Mouse (Mus musculus) frontal cortex, postnatal 14 days (tissue): ENCODE data around the gene Zfhx3.
"Not testable (repeated sequence)": the region's sequence is repeated elsewhere in the genome, so short reads cannot be mapped to it uniquely, and the experiment has no call there.

ENCODE experiments used
- DNase-seq, 2 experiments: peaks; one replicate each; pipeline ENCODE4 v3.0.0; 2022; ENCODE audit warnings: low spot score in 2 of 2

The Zfhx3 gene

DNA sequence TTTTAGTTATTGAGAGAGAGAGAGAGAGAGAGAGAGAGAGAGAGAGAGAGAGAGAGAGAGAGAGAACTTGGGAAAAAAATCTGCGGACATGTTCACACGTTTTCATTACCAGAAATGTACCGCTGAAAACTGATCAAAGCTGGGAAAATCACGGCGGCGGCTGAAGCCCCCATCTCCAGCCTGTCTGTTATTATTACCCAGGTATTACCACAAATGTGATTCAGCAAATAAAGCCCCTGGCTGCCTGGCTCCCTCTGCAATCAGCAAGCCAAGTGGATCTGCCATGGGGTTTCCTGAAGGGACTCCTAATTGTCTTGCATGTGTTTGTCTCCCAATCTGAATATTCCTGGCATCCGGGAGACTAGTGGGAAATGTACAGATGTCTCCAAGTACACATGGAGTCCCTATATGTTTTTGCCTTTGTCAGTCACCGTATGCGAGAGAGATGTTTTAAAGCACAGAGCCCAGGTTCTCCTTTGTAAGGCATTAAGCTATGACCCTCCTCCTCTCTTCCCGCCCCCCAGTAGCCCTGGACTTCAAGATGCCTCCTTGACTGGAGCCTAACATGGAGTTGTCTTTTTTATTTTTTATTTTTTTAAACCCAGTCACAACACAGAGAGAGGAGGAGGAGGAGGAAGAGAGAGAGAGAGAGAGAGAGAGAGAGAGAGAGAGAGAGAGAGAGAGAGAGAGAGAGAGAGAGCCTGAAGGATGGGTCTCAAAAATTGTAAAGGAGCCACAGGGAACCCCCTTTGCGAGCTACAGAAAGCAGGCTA, at the start of gene Zfhx3:
TSS of gene Zfhx3 (plus strand) at position 723 of the 773 bp plus-strand sequence.
- no peak for DNase-seq

- no peak for DNase-seq
Observed at GRCm38 (mm10) chr8:107918984-107919383, 23.5 kb upstream of the Zfhx3 start.

GRCm38 (mm10) chr8:107926149-107926548, 16.3 kb upstream of the Zfhx3 start:
- DNase-seq, result no peak

- DNase-seq, result no peak
Observed at GRCm38 (mm10) chr8:107936725-107937124, 5.7 kb upstream of the Zfhx3 start.

GRCm38 (mm10) chr8:107938231-107938630, 4.2 kb upstream of the Zfhx3 start:
- not testable (repeated sequence) for DNase-seq

DNA sequence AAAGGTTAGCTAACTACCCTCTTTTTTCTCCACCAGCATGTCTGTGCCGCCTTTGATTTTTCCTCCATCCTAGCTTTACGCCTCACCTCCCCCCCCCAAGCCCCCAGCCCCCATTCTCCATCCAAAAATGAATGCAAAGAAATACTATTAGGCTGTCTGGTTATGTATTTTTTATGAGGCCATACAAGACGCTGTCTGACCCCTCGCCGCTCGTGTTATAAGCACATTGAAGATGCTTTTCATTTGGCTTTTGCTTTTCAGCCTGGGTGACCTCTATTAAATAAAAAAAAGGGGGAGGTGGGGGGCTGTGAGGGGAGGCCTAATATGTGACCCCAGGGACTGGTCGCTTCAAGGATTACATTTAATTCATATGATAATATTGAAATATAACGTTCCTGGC, 2.3 kb upstream of the Zfhx3 start:
- DNase-seq, result no peak

DNA sequence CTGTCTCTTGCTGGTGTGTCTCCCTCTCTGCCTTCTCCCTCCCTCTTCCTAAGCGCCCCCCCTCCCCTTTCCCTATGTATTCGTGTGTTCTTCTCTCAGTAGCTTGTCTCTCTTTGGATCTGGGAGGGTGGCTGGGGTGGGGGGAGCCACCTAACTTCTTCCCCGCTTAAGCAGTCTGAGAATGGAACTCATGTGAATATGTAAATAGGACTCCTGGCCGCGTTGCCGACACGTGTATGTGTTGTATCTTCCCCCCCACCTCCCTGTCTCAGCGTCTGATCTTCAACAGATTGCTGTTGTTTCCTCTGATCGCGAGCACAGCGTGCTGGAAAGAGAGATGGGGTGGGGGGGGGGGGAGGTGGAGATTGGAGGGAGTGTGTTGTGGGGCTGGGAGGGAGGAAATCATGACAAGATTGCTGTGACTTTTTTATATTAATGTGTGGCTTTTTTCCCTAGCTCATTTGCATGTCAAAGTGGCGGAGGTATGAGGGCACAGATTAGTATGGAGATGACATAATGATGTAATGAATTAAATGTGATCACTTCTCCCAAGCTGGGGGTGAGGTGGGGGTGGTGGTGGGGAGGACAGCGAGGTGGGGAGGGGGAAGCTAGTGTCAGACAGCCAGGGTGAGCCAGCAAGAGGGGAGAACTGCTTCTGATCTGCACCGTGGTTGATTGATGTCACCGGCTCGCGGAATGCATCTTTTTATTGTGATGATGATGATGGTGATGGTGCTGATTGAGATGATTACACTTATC, 487 bp downstream of the Zfhx3 start:
- no peak for DNase-seq

GRCm38 (mm10) chr8:107943550-107944348, 1.3 kb downstream of the Zfhx3 start:
- no peak for DNase-seq

GRCm38 (mm10) chr8:107944676-107945600, 2.5 kb downstream of the Zfhx3 start:
- DNase-seq, result no peak

DNA sequence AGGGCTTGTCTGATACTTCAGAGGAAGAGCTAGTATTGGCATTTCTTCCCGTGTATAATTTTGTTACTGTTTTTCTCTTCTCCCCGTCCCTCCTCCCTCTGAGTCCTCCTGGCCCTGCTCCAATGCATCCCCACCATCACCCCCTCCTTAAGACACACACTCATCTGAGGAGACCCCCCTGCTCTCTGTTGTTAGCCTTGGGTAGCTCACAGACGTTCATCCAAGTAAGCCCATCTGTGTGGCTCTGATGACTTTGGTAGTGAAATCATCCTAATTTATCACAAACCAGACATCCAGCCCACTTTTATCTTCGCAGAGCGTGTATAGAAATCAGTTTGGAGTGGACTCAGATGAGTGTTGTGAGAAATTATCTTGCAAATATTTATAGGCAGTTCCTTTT, 4.4 kb downstream of the Zfhx3 start:
- no peak for DNase-seq

DNA sequence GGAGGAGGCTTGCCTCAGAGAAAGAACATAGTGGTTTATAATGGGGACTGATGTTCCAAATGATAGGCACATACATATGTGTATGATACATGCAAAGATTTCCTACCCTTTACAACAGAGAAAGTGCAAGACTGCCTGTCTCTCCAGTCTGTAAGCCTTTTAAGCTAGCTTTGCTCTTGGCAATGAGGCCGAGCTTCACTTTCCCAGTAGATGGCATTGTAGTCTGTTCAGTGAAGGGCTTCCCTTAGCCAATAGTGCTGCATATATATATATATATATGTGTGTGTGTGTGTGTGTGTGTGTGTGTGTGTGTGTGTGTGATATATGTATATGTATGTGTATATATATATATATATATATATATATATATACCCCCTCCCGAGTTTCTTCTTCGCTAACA, 13.4 kb downstream of the Zfhx3 start:
- DNase-seq, result peak in 1 of 2 experiments; percentile 14

DNA sequence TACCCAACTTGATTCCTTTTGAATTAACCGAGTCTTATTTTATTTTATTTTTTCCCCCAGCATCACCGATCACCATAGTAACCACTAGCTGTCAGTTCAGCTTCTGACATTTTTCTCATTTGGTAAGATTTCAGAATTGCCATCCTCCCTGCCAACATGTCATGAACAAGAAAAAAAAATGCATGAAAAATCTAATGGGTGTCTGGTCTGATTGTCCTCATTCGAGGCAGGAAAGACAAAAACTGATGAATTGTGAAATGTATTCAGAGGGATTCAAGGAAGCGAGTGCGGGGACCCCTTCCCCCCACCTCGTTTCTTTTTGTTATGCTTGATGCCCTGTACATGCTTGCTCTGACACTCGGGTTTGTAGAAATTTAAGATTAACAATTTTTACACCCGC, 15.1 kb downstream of the Zfhx3 start:
- DNase-seq, result no peak

- no peak for DNase-seq
Observed at GRCm38 (mm10) chr8:107960466-107960865, 18.0 kb downstream of the Zfhx3 start.

- DNase-seq, result no peak
Observed at GRCm38 (mm10) chr8:107960878-107961277, 18.4 kb downstream of the Zfhx3 start.

- no peak for DNase-seq
Observed at GRCm38 (mm10) chr8:107972198-107972597, 29.8 kb downstream of the Zfhx3 start.

GRCm38 (mm10) chr8:107974451-107974850, 32.0 kb downstream of the Zfhx3 start:
- no peak for DNase-seq

- DNase-seq, result no peak
Observed at GRCm38 (mm10) chr8:107978247-107978646, 35.8 kb downstream of the Zfhx3 start.

GRCm38 (mm10) chr8:107980618-107981017, 38.2 kb downstream of the Zfhx3 start:
- peak in 1 of 2 experiments; percentile 6 for DNase-seq

GRCm38 (mm10) chr8:107986629-107987028, 44.2 kb downstream of the Zfhx3 start:
- DNase-seq, result peak; percentile 18 to 37

- no peak for DNase-seq
Observed at GRCm38 (mm10) chr8:107998874-107999273, 56.4 kb downstream of the Zfhx3 start.

- DNase-seq, result no peak
Observed at GRCm38 (mm10) chr8:108011516-108011915, 69.1 kb downstream of the Zfhx3 start.
